Mouse (Mus musculus): ENCODE measurements around the gene Myh3. TPM values are rescaled to one million over a fixed set of nuclear protein-coding genes. Genes with fewer than 3 reads are reported as not detected.

The Myh3 gene
- polyA plus RNA-seq, 1 experiment = 0.09 TPM

GRCm38 (mm10) chr11:67040483-67040882 lies 37.6 kb upstream of the Myh3 start:
- Histone ChIP-seq H3K4me3 (ENCODE audit: control insufficient read depth, low read depth, low read length) (no peak overlapping the region), H3K36me3 (ENCODE audit: control insufficient read depth, insufficient read depth, low read length) (no peaks in the 10 kb centered on the region), H3K27me3 (ENCODE audit: control insufficient read depth, insufficient read depth, low read length) (no peaks in the 10 kb centered on the region)

GRCm38 (mm10) chr11:67043007-67043406 lies 35.1 kb upstream of the Myh3 start:
- H3K27me3 ChIP-seq (ENCODE audit: control insufficient read depth, insufficient read depth, low read length) = no peaks in the 10 kb centered on the region
- H3K4me3 ChIP-seq (ENCODE audit: control insufficient read depth, low read depth, low read length) = no peak overlapping the region
- peaks cover 3% of the 10 kb centered on the region; the same call in 1 of the 2 replicates for H3K4me1 ChIP-seq (ENCODE audit: control insufficient read depth, insufficient read depth, low read length)
- no peaks in the 10 kb centered on the region for H3K36me3 ChIP-seq (ENCODE audit: control insufficient read depth, insufficient read depth, low read length)
- H3K27ac ChIP-seq (ENCODE audit: control insufficient read depth, insufficient read depth, low read depth, low read length) = no peak overlapping the region
- no peak for TF ChIP-seq POLR2A (IDR thresholded peaks at IDR 0.05; ENCODE audit: control insufficient read depth, low read depth, low read length)
- TF ChIP-seq CTCF (IDR thresholded peaks at IDR 0.05; ENCODE audit: control insufficient read depth, insufficient read depth, insufficient replicate concordance, low read depth, low read length) = no peak

More at GRCm38 (mm10) chr11:67040483-67040882, 37.6 kb upstream of the Myh3 start:
- TF ChIP-seq POLR2A (IDR thresholded peaks at IDR 0.05; ENCODE audit: control insufficient read depth, low read depth, low read length) (no peak), CTCF (IDR thresholded peaks at IDR 0.05; ENCODE audit: control insufficient read depth, insufficient read depth, insufficient replicate concordance, low read depth, low read length) (no peak)
- Histone ChIP-seq H3K4me1 (ENCODE audit: control insufficient read depth, insufficient read depth, low read length) (peaks cover 3% of the 10 kb centered on the region; the same call in 1 of the 2 replicates), H3K27ac (ENCODE audit: control insufficient read depth, insufficient read depth, low read depth, low read length) (no peak overlapping the region)

GRCm38 (mm10) chr11:67044959-67045358 lies 33.1 kb upstream of the Myh3 start:
- Histone ChIP-seq H3K27me3 (ENCODE audit: control insufficient read depth, insufficient read depth, low read length) (no peaks in the 10 kb centered on the region), H3K27ac (ENCODE audit: control insufficient read depth, insufficient read depth, low read depth, low read length) (no peak overlapping the region), H3K4me3 (ENCODE audit: control insufficient read depth, low read depth, low read length) (no peak overlapping the region), H3K4me1 (ENCODE audit: control insufficient read depth, insufficient read depth, low read length) (peaks cover 3% of the 10 kb centered on the region; the same call in 1 of the 2 replicates), H3K36me3 (ENCODE audit: control insufficient read depth, insufficient read depth, low read length) (no peaks in the 10 kb centered on the region)
- TF ChIP-seq CTCF (IDR thresholded peaks at IDR 0.05; ENCODE audit: control insufficient read depth, insufficient read depth, insufficient replicate concordance, low read depth, low read length) (no peak), POLR2A (IDR thresholded peaks at IDR 0.05; ENCODE audit: control insufficient read depth, low read depth, low read length) (no peak)

- Histone ChIP-seq H3K36me3 (ENCODE audit: control insufficient read depth, insufficient read depth, low read length) (no peaks in the 10 kb centered on the region), H3K27ac (ENCODE audit: control insufficient read depth, insufficient read depth, low read depth, low read length) (no peak overlapping the region), H3K27me3 (ENCODE audit: control insufficient read depth, insufficient read depth, low read length) (no peaks in the 10 kb centered on the region), H3K4me1 (ENCODE audit: control insufficient read depth, insufficient read depth, low read length) (peaks cover 5% of the 10 kb centered on the region; the same call in 1 of the 2 replicates), H3K4me3 (ENCODE audit: control insufficient read depth, low read depth, low read length) (no peak overlapping the region)
- TF ChIP-seq POLR2A (IDR thresholded peaks at IDR 0.05; ENCODE audit: control insufficient read depth, low read depth, low read length) = no peak
- no peak for TF ChIP-seq CTCF (IDR thresholded peaks at IDR 0.05; ENCODE audit: control insufficient read depth, insufficient read depth, insufficient replicate concordance, low read depth, low read length)
Measured at GRCm38 (mm10) chr11:67047199-67047598, 30.9 kb upstream of the Myh3 start.

- TF ChIP-seq POLR2A (IDR thresholded peaks at IDR 0.05; ENCODE audit: control insufficient read depth, low read depth, low read length) (no peak), CTCF (IDR thresholded peaks at IDR 0.05; ENCODE audit: control insufficient read depth, insufficient read depth, insufficient replicate concordance, low read depth, low read length) (no peak)
- H3K4me3 ChIP-seq (ENCODE audit: control insufficient read depth, low read depth, low read length) = no peak overlapping the region
- no peaks in the 10 kb centered on the region for H3K36me3 ChIP-seq (ENCODE audit: control insufficient read depth, insufficient read depth, low read length)
- H3K27ac ChIP-seq (ENCODE audit: control insufficient read depth, insufficient read depth, low read depth, low read length) = no peak overlapping the region
- peaks cover 4% of the 10 kb centered on the region; the same call in 1 of the 2 replicates for H3K4me1 ChIP-seq (ENCODE audit: control insufficient read depth, insufficient read depth, low read length)
- H3K27me3 ChIP-seq (ENCODE audit: control insufficient read depth, insufficient read depth, low read length) = no peaks in the 10 kb centered on the region
Measured at GRCm38 (mm10) chr11:67048496-67048895, 29.6 kb upstream of the Myh3 start.

- H3K27me3 ChIP-seq (ENCODE audit: control insufficient read depth, insufficient read depth, low read length) = no peaks in the 10 kb centered on the region
- TF ChIP-seq CTCF (IDR thresholded peaks at IDR 0.05; ENCODE audit: control insufficient read depth, insufficient read depth, insufficient replicate concordance, low read depth, low read length) = no peak
- no peak for TF ChIP-seq POLR2A (IDR thresholded peaks at IDR 0.05; ENCODE audit: control insufficient read depth, low read depth, low read length)
- H3K4me3 ChIP-seq (ENCODE audit: control insufficient read depth, low read depth, low read length) = no peak overlapping the region
- no peak overlapping the region for H3K27ac ChIP-seq (ENCODE audit: control insufficient read depth, insufficient read depth, low read depth, low read length)
- no peaks in the 10 kb centered on the region for H3K36me3 ChIP-seq (ENCODE audit: control insufficient read depth, insufficient read depth, low read length)
- H3K4me1 ChIP-seq (ENCODE audit: control insufficient read depth, insufficient read depth, low read length) = peaks cover 4% of the 10 kb centered on the region; the same call in 1 of the 2 replicates
Measured at GRCm38 (mm10) chr11:67049256-67049655, 28.8 kb upstream of the Myh3 start.

GRCm38 (mm10) chr11:67051676-67052320 lies 26.3 kb upstream of the Myh3 start:
- Histone ChIP-seq H3K4me1 (ENCODE audit: control insufficient read depth, insufficient read depth, low read length) (peaks cover 4% of the 10 kb centered on the region; the same call in 1 of the 2 replicates), H3K4me3 (ENCODE audit: control insufficient read depth, low read depth, low read length) (peak overlapping the region; percentile 98), H3K36me3 (ENCODE audit: control insufficient read depth, insufficient read depth, low read length) (no peaks in the 10 kb centered on the region; the same call in 1 of the 2 replicates), H3K27me3 (ENCODE audit: control insufficient read depth, insufficient read depth, low read length) (no peaks in the 10 kb centered on the region), H3K27ac (ENCODE audit: control insufficient read depth, insufficient read depth, low read depth, low read length) (peak overlapping the region; percentile 88)
- no peak for TF ChIP-seq CTCF (IDR thresholded peaks at IDR 0.05; ENCODE audit: control insufficient read depth, insufficient read depth, insufficient replicate concordance, low read depth, low read length)
- no peak for TF ChIP-seq POLR2A (IDR thresholded peaks at IDR 0.05; ENCODE audit: control insufficient read depth, low read depth, low read length)

Data from testis, adult 2 months (tissue).